Mouse (Mus musculus): ENCODE measurements around the gene Mlf2. TPM values are rescaled to one million over a fixed set of nuclear protein-coding genes. Genes with fewer than 3 reads are reported as not detected.

Gene Mlf2
- total RNA-seq, 2 experiments from 2014 or later: 271 to 288 TPM

- DNase-seq: no peak
Measured at GRCm38 (mm10) chr6:124932314-124932695, 1.1 kb downstream of the Mlf2 start.

GRCm38 (mm10) chr6:124933127-124933526 is 1.9 kb downstream of the Mlf2 start:
- no peak for DNase-seq

- DNase-seq: no peak
Measured at GRCm38 (mm10) chr6:124934670-124935069, 3.5 kb downstream of the Mlf2 start.

GRCm38 (mm10) chr6:124936681-124937080 is 5.5 kb downstream of the Mlf2 start:
- no peak for DNase-seq

GRCm38 (mm10) chr6:124937493-124937892 is 6.3 kb downstream of the Mlf2 start:
- DNase-seq: no peak

DNA sequence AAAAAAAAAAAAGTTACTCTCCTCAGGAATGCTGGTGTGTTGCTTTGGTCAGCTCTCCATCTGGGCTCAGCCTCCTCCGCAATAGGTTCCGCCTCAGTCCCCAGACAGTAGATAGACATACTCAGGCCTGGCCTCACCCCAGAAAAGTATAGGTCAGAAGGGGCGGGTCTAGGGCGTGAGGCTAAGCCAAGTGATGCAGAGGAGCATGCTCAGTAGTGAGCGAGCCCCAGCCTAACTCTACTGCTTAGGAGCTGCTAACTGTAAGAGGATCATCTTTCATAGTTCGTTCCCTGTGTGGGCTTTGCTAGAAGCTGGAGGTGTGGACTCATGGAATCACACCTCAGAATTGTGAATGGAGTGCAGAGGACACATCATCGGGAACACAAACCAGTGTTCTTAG is 7.4 kb downstream of the Mlf2 start:
- DNase-seq: no peak

DNA sequence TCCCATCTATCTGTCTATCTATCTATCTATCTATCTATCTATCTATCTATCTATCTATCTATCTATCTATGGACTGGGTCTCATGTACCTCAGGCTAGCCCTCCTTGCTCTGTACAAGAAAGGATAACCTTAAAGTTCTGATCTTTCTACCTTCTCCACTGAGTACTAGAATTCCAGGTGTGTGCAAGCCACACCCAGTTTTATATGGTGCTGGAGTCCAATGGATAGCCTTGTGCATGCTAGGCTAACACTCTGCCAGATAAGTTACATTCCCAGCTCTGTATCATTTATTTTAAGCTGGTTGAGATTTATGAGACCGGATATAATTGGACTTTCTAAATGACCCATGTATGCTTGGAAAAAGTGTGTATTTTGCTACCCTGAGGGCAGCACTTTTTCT is 10.5 kb downstream of the Mlf2 start:
- DNase-seq: no peak

DNA sequence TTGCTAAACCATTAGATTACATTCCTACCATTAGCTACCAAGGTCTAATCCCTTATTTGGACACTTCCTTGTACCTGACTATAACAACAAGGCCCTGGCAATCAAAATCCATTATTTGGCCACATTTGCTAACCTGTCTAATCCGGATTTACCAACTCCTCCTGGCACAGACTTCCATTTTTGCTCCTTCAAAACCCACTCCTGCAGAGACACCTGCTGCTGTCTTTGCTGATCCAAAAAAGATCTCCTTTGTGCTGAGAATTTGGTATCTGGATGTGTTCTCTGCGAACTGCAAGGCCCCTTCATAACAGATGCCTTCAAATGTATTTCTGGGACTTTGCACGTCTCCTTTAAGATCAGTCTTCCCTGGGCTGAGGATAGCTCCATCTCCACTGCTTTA is 12.3 kb downstream of the Mlf2 start:
- DNase-seq: no peak

DNA sequence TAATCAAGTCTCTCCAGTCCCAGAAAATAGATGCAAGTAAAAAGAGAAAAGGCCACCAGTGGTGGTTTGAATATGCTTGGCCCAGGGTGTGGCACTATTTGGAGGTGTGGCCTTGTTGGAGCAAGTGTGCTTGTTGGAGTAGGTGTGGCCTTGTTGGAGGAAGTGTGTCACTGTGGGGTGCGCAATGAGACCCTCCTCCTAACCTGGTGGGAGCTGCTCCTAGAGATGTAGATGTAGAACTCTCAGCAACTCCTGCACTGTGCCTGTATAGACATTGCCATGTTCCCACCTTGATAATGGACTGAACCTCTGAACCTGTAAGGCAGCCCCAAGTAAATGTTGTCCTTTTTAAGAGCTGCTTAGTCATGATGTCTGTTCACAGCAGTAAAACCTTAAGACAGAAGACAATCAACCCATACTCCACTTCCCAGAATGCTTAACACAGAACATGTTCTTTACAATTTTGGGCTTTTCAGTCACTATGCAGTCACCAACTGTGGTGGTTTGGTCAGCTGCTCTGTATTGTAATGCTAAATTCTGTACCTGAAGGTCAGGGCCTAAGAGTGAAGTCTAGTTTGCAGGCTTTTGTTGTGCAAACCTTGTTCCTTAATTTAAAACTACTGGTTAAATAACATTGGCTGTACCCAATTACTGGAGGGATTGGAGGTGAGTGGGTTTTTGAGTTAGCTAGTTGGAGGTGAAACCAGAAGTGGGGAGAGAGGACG is 23.0 kb downstream of the Mlf2 start:
- no peak for DNase-seq

DNA sequence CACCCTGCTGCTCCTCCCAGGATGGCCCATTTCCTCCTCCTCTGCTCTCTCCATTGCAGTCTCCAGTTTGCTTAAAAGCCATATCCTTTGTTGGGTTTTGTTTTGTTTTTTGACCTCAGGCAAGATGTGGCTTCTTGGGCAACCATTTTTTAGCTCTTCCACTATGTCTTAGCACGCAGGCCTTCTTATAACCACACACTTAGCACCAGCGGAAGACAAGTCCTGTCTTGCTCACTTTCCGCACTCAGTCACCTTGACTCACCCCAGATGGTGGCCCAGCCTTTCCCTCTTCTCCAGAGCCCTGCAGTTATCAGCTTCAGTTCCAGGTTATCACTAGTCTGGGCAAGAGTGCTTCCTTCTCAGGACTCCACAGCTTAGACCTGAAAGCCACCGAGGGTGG is 24.0 kb downstream of the Mlf2 start:
- DNase-seq: no peak

GRCm38 (mm10) chr6:124958127-124958526 is 26.9 kb downstream of the Mlf2 start:
- DNase-seq: no peak

GRCm38 (mm10) chr6:124959960-124960359 is 28.8 kb downstream of the Mlf2 start:
- no peak for DNase-seq

GRCm38 (mm10) chr6:124961021-124961420 is 29.8 kb downstream of the Mlf2 start:
- peak; percentile 60 for DNase-seq

DNA sequence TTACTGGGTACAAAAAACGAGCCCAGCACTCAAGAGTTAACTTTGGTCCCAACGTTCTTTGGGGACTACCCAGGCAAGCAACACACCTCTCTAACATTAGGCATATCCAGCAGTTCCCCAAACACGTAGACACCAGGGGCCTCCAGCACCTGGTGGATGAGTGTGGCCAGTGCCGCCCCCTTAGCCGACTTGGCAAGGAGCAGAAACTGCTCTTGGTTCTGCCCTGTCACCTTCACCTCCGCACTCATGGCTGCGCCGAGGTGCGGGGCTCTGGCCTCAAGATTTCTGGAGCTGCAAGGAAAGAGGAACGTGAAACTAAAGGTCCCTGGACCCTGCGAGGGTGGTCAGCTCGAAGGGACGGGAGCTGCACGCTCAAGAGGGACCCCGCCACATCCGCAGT is 33.5 kb downstream of the Mlf2 start:
- DNase-seq: no peak

DNA sequence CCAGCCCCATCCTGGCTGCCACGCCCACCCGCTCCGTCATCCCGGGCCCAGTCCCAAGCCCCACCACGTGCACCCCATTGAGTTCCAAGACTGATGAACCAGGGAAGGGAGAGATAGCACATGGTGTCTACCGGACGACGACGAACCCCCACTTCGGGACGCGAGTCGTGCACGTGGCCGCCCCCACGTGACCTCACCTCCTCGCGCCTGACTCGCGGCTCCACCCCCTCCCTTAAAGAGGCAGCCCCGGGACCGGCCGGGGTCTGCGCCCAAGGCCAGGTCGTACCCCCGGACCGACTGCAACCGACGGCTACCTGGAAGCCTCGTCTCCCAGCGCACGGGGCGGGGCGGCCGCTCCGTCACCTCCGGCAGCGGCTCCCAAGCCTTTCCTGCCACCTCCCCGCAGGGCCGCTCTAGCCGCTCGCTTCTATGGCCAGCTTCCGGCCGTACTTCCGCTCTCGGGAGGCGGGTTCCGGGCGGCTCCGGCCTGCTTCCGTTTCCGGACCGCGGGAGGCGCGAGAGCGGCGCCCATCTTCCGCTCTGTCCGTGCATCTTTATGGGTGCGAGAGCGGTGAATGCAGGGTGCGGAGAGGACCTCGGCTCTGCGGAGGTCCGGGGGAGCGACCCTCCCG is 34.0 kb downstream of the Mlf2 start, which contains the start of gene Cops7a:
TSS of gene Cops7a (minus strand) at position 451 of the 632 bp plus-strand sequence.
- DNase-seq: peak; percentile 99

DNA sequence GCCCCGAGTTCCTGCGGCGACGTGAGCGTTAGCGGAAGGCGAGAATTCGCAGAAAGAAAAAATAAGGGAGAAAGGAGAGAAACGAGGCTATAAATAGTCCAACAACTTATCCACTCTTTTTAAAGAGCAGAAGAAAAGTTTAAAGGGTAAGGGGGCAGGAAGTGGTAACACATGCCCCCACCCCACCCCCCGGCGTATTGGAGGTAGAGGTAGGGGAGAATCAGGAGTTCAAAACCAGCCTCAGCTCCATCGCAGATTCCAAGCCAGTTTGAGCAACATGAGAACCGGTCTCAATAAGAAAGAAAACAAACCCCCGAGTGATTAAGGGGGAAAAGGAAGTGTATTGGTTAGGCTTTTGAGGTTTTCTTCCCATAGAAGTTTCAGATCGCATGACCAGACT is 34.6 kb downstream of the Mlf2 start:
- DNase-seq: peak; percentile 13

- peak; percentile 20 for DNase-seq
Measured at GRCm38 (mm10) chr6:124966466-124967118, 35.4 kb downstream of the Mlf2 start.

DNA sequence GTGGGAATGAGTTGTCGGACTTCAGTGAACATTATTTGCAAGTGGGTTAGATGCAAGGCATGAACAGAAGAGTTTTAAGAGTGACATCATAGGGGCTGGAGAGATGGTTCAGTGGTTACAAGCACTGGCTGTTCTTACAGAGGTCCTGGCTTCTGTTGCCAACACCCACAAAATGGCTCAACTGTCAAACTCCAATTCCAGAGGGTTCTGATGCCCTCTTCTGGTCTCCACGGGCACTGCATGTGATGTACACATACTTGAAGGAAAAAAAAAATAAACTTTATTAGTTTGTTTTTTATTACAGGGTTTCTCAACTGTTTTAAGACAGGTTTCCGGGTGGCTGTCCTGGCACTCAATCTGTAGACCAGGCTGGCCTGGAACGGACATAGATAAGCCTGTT is 36.6 kb downstream of the Mlf2 start:
- peak; percentile 58 for DNase-seq

Other genes starting within 250 kb of the Mlf2 start
- 10 to 100 TPM; 85.5 to 94.1 TPM for gene Emg1, start 219.2 kb upstream of the Mlf2 start, total RNA-seq (2021)
- 100 to 1,000 TPM; 452 to 487 TPM for gene Phb2, start 219.1 kb upstream of the Mlf2 start, total RNA-seq (2021)
- 10 to 100 TPM; 13.0 to 13.5 TPM for gene Ptpn6, start 192.7 kb upstream of the Mlf2 start, total RNA-seq (2021)
- 100 to 1,000 TPM; 321 to 324 TPM for gene Grcc10, start 190.0 kb upstream of the Mlf2 start, total RNA-seq (2021)
- 1 to 10 TPM in 1 of 2 experiments, not detected in 1; 1.1 TPM for gene Gm45234, start 175.4 kb upstream of the Mlf2 start, total RNA-seq (2021)
- gene Atn1, start 174.9 kb upstream of the Mlf2 start, total RNA-seq (2021): 10 to 100 TPM; 64.0 to 71.5 TPM
- 10 to 100 TPM; 13.0 to 21.0 TPM for gene Eno2, start 161.7 kb upstream of the Mlf2 start, total RNA-seq (2021)
- gene Lrrc23, start 151.7 kb upstream of the Mlf2 start, total RNA-seq (2021): under 1 TPM in 1 of 2 experiments, not detected in 1; 0.72 TPM
- gene Spsb2, start 122.7 kb upstream of the Mlf2 start, total RNA-seq (2021): 10 to 100 TPM; 11.7 to 15.2 TPM
- 100 to 1,000 TPM; 504 to 601 TPM for gene Tpi1, start 117.1 kb upstream of the Mlf2 start, total RNA-seq (2021)
- gene Usp5, start 101.9 kb upstream of the Mlf2 start, total RNA-seq (2021): 100 to 1,000 TPM in 1 of 2 experiments, 10 to 100 TPM in 1; 89.2 to 111 TPM
- 10 to 100 TPM; 26.3 to 28.8 TPM for gene Cdca3, start 101.8 kb upstream of the Mlf2 start, total RNA-seq (2021)
- gene Gnb3, start 91.1 kb upstream of the Mlf2 start, total RNA-seq (2021): 1 to 10 TPM; 7.5 to 9.7 TPM
- gene P3h3, start 73.6 kb upstream of the Mlf2 start, total RNA-seq (2021): 10 to 100 TPM; 26.6 to 29.6 TPM
- 1 to 10 TPM; 3.5 to 5.2 TPM for gene Gpr162, start 67.4 kb upstream of the Mlf2 start, total RNA-seq (2021)
- 1 to 10 TPM; 3.8 to 4.0 TPM for gene Cd4, start 43.2 kb upstream of the Mlf2 start, total RNA-seq (2021)
- gene Lag3, start 19.7 kb upstream of the Mlf2 start, total RNA-seq (2021): 1 to 10 TPM; 1.4 to 1.8 TPM
- 100 to 1,000 TPM; 824 to 887 TPM for gene Ptms, start 11.3 kb upstream of the Mlf2 start, total RNA-seq (2021)
- 100 to 1,000 TPM; 122 to 129 TPM for gene Cops7a, start 34.2 kb downstream of the Mlf2 start, total RNA-seq (2021)
- gene Pianp, start 65.3 kb downstream of the Mlf2 start, total RNA-seq (2021): 1 to 10 TPM; 3.8 to 5.6 TPM
- gene Zfp384, start 77.8 kb downstream of the Mlf2 start, total RNA-seq (2021): 10 to 100 TPM; 43.3 to 52.6 TPM
- gene Ing4, start 108.4 kb downstream of the Mlf2 start, total RNA-seq (2021): 10 to 100 TPM; 72.5 to 83.1 TPM
- 1 to 10 TPM; 4.6 to 7.5 TPM for gene Acrbp, start 118.3 kb downstream of the Mlf2 start, total RNA-seq (2021)
- gene Lpar5, start 136.5 kb downstream of the Mlf2 start, total RNA-seq (2021): 1 to 10 TPM in 1 of 2 experiments, under 1 TPM in 1; 0.90 to 1.4 TPM
- gene Chd4, start 164.6 kb downstream of the Mlf2 start, total RNA-seq (2021): 100 to 1,000 TPM; 156 to 198 TPM
- gene Nop2, start 200.5 kb downstream of the Mlf2 start, total RNA-seq (2021): 10 to 100 TPM; 36.7 to 42.2 TPM
- 10 to 100 TPM; 16.7 to 30.1 TPM for gene Iffo1, start 213.9 kb downstream of the Mlf2 start, total RNA-seq (2021)
- gene Gapdh, start 235.1 kb downstream of the Mlf2 start, total RNA-seq (2021): 1,000 to 10,000 TPM; 1,844 to 1,863 TPM

All from adrenal gland, postnatal 10 days (tissue).